In genomic region chr17:47009546-47009897, GRCm38 (mm10) we compare ENCODE assay signal across 8 mouse cellular contexts. TPM values are rescaled to one million over a fixed set of nuclear protein-coding genes. Genes with fewer than 3 reads are reported as not detected.
DNase-seq lines count a peak whose midpoint lies in the region; ATAC-seq and TF ChIP-seq lines count a peak whose summit lies in the region.

No protein-coding gene starts in this region.

- no peak for TF ChIP-seq CTCF in thymus, adult 2 months (IDR thresholded peaks at IDR 0.05; ENCODE audit: borderline replicate concordance, control insufficient read depth, extremely low read depth, insufficient read depth, low read length, poor library complexity)

- H3K4me2 ChIP-seq in liver, embryonic 16.5 days (ENCODE audit: low read depth, low read length), result peak overlapping the region; percentile 70

- H3K36me3 ChIP-seq in thymus, adult 2 months (ENCODE audit: control insufficient read depth, insufficient read depth, low read length), result no peaks in the 10 kb centered on the region
- peaks cover 15% of the 10 kb centered on the region for H3K36me3 ChIP-seq in hindbrain, embryonic 10.5 days
- no peaks in the 10 kb centered on the region; the same call in 1 of the 2 replicates for H3K36me3 ChIP-seq in liver, embryonic 16.5 days (ENCODE audit: control insufficient read depth, insufficient read depth)

- H3K9ac ChIP-seq in liver, embryonic 16.5 days (ENCODE audit: low read depth, low read length), result peak overlapping the region; percentile 98

- WGBS in thymus, adult 2 months, result 2% methylated on average over 13 of the region's 13 CpGs
- WGBS in hindbrain, embryonic 10.5 days, result 2% methylated on average over 13 of the region's 13 CpGs
- under 1% methylated on average over 13 of the region's 13 CpGs for WGBS in liver, embryonic 16.5 days (ENCODE audit: insufficient replicate concordance)

- peak overlapping the region; percentile 46 for H3K27ac ChIP-seq in thymus, adult 2 months (ENCODE audit: control insufficient read depth, insufficient read depth, low read length)
- H3K27ac ChIP-seq in hindbrain, embryonic 10.5 days, result peak overlapping the region; percentile 95
- peak overlapping the region; percentile 96 for H3K27ac ChIP-seq in liver, embryonic 16.5 days (ENCODE audit: low read length)

- no peak for TF ChIP-seq POLR2A in thymus, adult 2 months (IDR thresholded peaks at IDR 0.05; ENCODE audit: control insufficient read depth, extremely low read depth, insufficient read depth, low read length, poor library complexity)

- H3K27me3 ChIP-seq in thymus, adult 2 months (ENCODE audit: control insufficient read depth, insufficient read depth, low read length), result no peaks in the 10 kb centered on the region
- no peaks in the 10 kb centered on the region for H3K27me3 ChIP-seq in hindbrain, embryonic 10.5 days (ENCODE audit: insufficient read depth, poor library complexity, severe bottlenecking)
- H3K27me3 ChIP-seq in liver, embryonic 16.5 days (ENCODE audit: control insufficient read depth, insufficient read depth, low read depth, low read length), result no peaks in the 10 kb centered on the region; the same call in 1 of the 2 replicates

- H3K4me1 ChIP-seq in thymus, adult 2 months (replicated peaks; ENCODE audit: control insufficient read depth, insufficient read depth, low read length), result peaks cover 7% of the 10 kb centered on the region
- peaks cover 24% of the 10 kb centered on the region for H3K4me1 ChIP-seq in hindbrain, embryonic 10.5 days (replicated peaks)
- H3K4me1 ChIP-seq in liver, embryonic 16.5 days (ENCODE audit: control insufficient read depth, low read depth, low read length), result peaks cover 26% of the 10 kb centered on the region

- no peak for ATAC-seq in cerebellum, adult (ENCODE audit: insufficient number of reproducible peaks, low FRiP score, low TSS enrichment)
- ATAC-seq in liver, embryonic 16.5 days (ENCODE audit: low read depth), result no peak

- no peaks in the 10 kb centered on the region for H3K9me3 ChIP-seq in hindbrain, embryonic 10.5 days
- no peaks in the 10 kb centered on the region for H3K9me3 ChIP-seq in liver, embryonic 16.5 days (replicated peaks; ENCODE audit: control insufficient read depth, low read length)

- peak; percentile 63 for DNase-seq in cerebellum, adult 9-10 months
- peak; percentile 18 for DNase-seq in thymus, adult 2 months
- DNase-seq in thymus, postnatal 0 days (ENCODE audit: low spot score), result no peak
- DNase-seq in hindbrain, embryonic 10.5 days (ENCODE audit: low spot score), result no peak
- peak; percentile 40 for DNase-seq in thymus, postnatal 4 days
- DNase-seq in left cerebral cortex, adult 9 months (ENCODE audit: low spot score in 2 of 2), result no peak

- peak overlapping the region; percentile 79 for H3K4me3 ChIP-seq in thymus, adult 2 months (ENCODE audit: control insufficient read depth, insufficient read depth, low read length)
- peak overlapping the region; percentile 74 for H3K4me3 ChIP-seq in hindbrain, embryonic 10.5 days
- H3K4me3 ChIP-seq in liver, embryonic 16.5 days (ENCODE audit: low read depth, low read length), result peak overlapping the region; percentile 99

RNA-seq across cellular contexts. Expression of gene Ubr2, which starts 0.8 kb away (rescaled TPM):
- 61.9 and 70.8 TPM in 2 replicates for polyA plus RNA-seq in thymus, adult 2 months (2012; rRNA removed)
- 12.0 and 14.6 TPM in 2 replicates for polyA plus RNA-seq in thymus, postnatal 0 days (2015; fragmentation: Nextera tagmentation; extraction: Ambion mirVana)
- polyA plus RNA-seq in hindbrain, embryonic 10.5 days (2016; fragmentation: Nextera tagmentation; extraction: Ambion mirVana), result 16.7 and 17.6 TPM in 2 replicates
- polyA plus RNA-seq in liver, embryonic 16.5 days (2015; fragmentation: Nextera tagmentation; extraction: Ambion mirVana), result 8.6 and 9.5 TPM in 2 replicates

Comparison
In these comparisons a context has a peak if more than half of its experiments do, and no peak if none do; other contexts are left out.
1. DNase-seq: peak in cerebellum, adult 9-10 months (single experiment), thymus, adult 2 months (single experiment) and thymus, postnatal 4 days (single experiment); none in thymus, postnatal 0 days (single experiment), hindbrain, embryonic 10.5 days (single experiment) and left cerebral cortex, adult 9 months (0 of 2).
2. H3K27ac ChIP-seq: peak in every context shown above with its lines; median percentile 96 in liver, embryonic 16.5 days; 95 in hindbrain, embryonic 10.5 days; 46 in thymus, adult 2 months.
3. Peak in every context shown above with its lines, with median percentiles within 50 percentile points of each other: H3K4me3 ChIP-seq.